Mouse (Mus musculus): Measurements from ENCODE around the gene Csrnp3. TPM values are rescaled to one million over a fixed set of nuclear protein-coding genes. Genes with fewer than 3 reads are reported as not detected.

The Csrnp3 gene
- total RNA-seq, 2 experiments from 2014 or later: 86.0 to 91.2 TPM

- peak in 1 of 2 experiments; percentile 67 for DNase-seq (ENCODE audit: low spot score in 2 of 2)
- intact Hi-C loops (cut with DNase I): no loop called here
Observed at GRCm38 (mm10) chr2:65859767-65860727, 14.5 kb downstream of the Csrnp3 start.

DNA sequence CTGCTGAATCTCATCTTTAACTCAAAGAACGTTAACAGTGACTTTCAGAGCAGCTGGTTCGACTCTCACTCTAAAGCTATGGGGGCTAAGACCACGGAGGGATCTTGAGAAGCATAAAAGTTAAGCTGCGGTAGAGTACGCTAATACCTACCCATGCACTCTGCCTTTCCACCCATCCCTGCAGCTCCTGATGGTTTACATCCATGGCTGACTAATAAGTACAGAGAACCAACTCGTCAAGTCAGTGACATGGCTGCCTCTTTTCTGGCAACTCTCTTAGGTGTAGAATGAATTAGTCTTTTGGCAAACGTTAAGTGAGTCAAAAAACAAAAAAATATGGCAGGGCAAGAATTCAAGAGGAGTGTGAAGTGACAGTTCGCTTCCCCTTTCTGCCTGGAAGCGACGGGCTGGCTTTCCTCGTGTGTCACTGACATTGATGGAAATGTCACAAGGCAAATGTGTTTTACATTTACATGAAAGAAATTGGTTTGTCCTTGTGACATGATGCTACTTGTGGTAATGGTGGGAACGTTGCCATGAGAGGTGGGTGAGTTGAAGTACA is 19.3 kb downstream of the Csrnp3 start:
- intact Hi-C loops (cut with DNase I): no loop called here
- no peak for DNase-seq (ENCODE audit: low spot score in 2 of 2)

- no peak for DNase-seq (ENCODE audit: low spot score in 2 of 2)
- intact Hi-C loops (cut with DNase I): no loop called here
Observed at GRCm38 (mm10) chr2:65870919-65871582, 25.5 kb downstream of the Csrnp3 start.

DNA sequence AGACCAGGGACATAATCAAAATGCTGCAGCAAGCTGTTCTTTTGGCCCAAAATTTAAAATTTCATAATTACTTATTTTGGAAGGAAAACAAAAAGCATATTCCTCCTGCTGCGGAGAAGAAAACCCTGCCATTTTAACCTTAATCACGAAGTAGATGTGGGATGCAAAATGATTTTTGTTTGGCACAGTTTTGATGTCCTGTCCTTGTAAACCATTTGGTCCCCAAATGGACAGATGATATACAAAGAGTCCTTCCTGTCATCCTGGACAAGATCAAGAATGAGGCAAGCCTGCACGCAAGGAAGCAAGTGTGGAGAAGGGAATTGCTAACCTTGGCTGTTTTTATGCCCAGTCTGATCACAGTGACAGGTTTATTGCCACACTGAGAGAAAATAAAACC is 46.0 kb downstream of the Csrnp3 start:
- intact Hi-C loops (cut with DNase I): no loop called here
- no peak for DNase-seq (ENCODE audit: low spot score in 2 of 2)

DNA sequence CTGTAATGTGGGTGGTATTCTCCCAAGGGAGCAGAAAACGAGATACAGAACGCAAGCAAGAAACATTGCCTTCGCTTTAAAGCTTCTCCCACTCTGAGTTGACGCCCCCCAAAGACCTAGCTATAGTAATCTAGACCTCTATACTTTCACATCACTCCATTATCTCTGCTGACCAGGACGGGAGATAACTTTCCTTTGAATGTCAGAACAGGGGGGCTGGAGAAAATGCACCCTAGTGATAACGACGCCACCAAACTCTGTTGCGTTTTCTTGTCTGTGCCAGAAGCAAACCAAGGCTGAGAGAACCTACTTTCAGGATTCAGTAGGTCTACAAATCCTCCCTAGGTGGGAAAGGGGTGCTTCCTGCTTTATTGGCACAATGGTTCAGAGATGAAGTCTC is 47.7 kb downstream of the Csrnp3 start:
- no peak for DNase-seq (ENCODE audit: low spot score in 2 of 2)
- intact Hi-C loops (cut with DNase I): no loop called here

- intact Hi-C loops (cut with DNase I): no loop called here
- DNase-seq (ENCODE audit: low spot score in 2 of 2): no peak
Observed at GRCm38 (mm10) chr2:65894299-65894698, 48.7 kb downstream of the Csrnp3 start.

DNA sequence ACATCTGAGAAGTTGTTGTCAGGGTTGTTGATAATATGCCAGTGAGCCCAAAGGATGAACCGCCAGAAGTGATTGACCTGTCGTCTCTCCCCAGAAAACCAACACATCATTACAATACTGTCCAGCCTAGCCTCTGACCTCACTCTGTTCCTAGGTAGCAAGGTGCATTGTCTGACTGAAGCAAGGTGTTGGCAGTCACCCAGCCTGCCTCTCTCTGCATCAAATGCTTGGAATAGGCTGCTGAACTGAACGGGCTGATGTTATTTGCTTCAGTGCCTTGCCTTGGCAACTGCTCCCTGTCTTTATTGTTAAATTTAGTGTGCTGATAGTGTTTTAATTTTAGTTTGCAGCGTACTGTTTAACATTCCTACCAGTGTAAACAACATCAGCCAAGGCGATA is 51.0 kb downstream of the Csrnp3 start:
- intact Hi-C loops (cut with DNase I): no loop called here
- peak in 1 of 2 experiments; percentile 32 for DNase-seq (ENCODE audit: low spot score in 2 of 2)

DNA sequence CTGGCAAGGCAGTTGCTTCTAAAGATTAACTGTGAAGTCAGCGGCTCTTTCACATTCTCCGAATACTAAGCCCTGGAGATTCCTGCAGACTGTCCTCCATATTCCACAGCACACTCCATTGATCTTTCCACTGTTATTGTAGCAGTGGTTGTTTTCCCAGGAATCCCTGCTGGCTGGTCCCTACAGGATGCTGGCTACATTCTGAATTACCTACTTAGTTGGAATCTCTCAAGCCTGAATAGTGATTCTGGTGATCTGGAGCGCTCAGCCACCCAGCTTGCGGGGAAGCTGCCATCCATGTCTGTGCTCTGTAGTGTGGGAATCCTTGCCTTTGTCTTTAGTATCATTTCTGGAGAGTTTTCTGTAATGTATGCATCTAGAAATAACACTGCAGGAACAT is 51.5 kb downstream of the Csrnp3 start:
- DNase-seq (ENCODE audit: low spot score in 2 of 2): peak; percentile 31 to 54
- intact Hi-C loops (cut with DNase I): no loop called here

- intact Hi-C loops (cut with DNase I): no loop called here
- DNase-seq (ENCODE audit: low spot score in 2 of 2): no peak
Observed at GRCm38 (mm10) chr2:65899478-65899877, 53.9 kb downstream of the Csrnp3 start.

DNA sequence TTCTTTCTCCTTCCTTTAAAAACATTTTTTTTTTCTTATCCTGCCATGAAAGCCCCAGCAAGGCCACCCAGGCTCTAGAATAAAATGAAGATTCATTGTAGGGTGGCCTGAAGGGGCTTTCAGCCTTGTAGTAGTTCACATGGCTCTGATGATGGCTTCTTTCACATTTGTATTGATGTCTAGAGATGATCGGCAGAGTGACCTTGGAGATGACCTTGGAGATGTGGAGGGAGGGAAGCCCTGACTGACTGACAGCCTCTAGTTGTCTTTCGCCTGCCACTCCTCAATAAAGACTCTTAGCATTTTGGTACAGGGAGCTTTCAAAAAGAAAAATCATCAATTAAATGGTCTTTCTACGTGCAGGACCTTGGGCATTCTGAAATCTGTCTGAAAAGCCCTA is 63.0 kb downstream of the Csrnp3 start:
- intact Hi-C loops (cut with DNase I): no loop called here
- DNase-seq (ENCODE audit: low spot score in 2 of 2): no peak

DNA sequence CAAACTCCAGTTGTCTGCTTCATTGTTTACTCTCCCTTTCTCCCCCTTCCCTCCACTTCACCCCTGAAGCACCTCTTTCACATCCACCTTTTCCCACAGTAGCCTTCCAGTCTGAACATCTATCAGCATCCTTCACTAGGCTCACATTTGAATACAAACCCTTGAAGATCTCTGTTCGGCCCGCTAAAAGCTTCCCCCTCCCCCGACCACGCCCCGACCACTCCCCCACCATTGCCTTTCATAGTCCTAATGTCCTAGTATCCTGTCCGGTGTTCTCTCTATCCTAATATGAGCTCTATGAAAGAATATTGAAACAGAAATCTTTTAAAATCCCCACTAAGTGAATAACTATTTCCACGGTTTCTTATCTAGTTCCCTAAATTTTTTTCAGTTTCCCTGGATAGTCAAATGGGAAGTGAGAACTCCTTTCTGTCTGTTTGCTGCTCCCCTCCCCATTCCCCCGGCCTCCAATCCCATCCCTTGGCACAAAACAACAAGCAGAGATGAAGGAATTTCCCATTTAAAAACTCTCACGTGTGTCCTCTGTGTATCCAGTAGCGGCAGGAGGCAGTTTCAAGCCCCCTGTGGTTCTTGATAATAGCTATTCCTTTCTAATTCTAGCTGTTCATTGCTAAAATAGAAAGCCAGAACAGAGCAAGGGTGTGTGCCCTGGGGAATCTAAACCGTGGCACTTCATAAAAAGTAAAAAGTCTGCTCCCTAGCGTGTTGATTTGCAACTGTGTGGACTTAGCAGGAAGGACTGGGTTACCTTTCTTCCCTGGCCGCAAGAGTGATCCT is 64.4 kb downstream of the Csrnp3 start:
- DNase-seq (ENCODE audit: low spot score in 2 of 2): no peak
- intact Hi-C loops (cut with DNase I): no loop called here

GRCm38 (mm10) chr2:65915994-65916393 is 70.4 kb downstream of the Csrnp3 start:
- intact Hi-C loops (cut with DNase I): no loop called here

GRCm38 (mm10) chr2:65920651-65921412 is 75.3 kb downstream of the Csrnp3 start:
- no peak for DNase-seq (ENCODE audit: low spot score in 2 of 2)

More at GRCm38 (mm10) chr2:65915994-65916393, 70.4 kb downstream of the Csrnp3 start:
- DNase-seq (ENCODE audit: low spot score in 2 of 2): no peak

DNA sequence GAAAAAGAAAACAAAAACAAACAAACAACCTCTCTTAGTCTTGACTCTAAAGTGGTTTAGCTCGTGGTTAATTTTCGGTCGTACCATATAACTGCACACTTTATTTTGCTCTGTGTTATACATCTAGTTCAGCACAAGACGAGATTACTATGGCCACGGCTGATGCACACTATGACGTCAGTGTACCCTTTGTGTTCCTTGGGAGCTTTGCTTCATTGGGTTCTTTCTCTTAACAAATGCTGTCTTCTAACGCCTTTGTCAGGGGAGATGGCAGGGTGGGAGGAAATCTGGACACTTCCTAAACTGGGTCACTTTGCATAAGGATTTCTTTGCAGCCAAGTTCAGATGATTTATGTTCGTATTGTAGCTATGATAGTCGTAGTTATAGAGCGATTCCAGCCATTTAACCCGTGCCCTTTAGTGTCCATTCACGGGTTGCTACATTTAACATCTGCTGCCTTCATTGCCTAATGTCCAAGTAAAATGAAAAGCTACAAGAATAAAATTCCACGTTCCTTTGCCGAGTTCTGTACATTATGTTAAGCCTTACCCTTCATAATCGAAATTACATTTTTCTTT is 79.9 kb downstream of the Csrnp3 start:
- DNase-seq (ENCODE audit: low spot score in 2 of 2): peak in 1 of 2 experiments; percentile 66
- intact Hi-C loops (cut with DNase I): no loop called here

More at GRCm38 (mm10) chr2:65920651-65921412, 75.3 kb downstream of the Csrnp3 start:
- intact Hi-C loops (cut with DNase I): no loop called here

GRCm38 (mm10) chr2:65926935-65927708 is 81.6 kb downstream of the Csrnp3 start:
- no peak for DNase-seq (ENCODE audit: low spot score in 2 of 2)
- intact Hi-C loops (cut with DNase I): no loop called here

DNA sequence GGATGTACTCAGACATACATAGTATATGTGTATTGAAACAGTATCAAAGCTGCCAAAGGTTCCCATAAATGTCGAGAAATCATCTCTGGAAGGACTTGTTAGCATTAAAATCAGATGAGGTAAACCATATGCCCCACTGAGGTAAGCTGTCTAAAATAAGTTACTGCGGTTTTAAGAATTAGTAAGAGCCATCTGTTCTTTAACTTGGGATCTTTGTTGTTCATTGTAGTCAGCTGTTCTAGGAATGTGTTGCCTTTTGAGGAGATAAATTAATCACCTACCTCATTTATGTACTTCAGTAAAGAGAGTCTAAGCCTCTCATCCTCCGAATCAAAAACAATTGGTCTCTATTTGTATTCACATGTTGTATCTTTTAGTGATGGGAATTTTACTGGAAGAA is 83.7 kb downstream of the Csrnp3 start:
- no peak for DNase-seq (ENCODE audit: low spot score in 2 of 2)
- intact Hi-C loops (cut with DNase I): no loop called here

DNA sequence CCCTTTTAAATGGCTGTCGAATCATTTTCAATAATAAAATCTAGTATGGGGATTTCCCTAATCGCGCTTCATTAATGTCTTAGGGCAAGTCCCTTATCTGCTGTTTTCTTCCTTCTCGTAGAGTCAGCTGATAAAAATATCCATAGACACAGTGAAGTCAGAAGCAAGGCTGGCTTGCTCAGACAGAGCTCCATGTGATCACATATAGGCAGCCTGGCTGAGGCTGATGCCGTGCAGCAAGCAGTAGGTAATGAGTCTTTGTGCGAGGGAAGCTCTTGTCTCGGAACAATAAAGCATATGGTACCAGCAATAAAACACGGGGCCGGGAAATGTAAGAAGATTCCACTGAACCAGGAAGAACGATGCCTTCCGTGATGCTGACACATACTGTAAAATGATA is 84.4 kb downstream of the Csrnp3 start:
- intact Hi-C loops (cut with DNase I): loop anchor here (5.0 kb wide), 3 partner anchors 62 to 92 kb away; partner anchors contain the start of gene Csrnp3
- DNase-seq (ENCODE audit: low spot score in 2 of 2): peak; percentile 66 to 89

DNA sequence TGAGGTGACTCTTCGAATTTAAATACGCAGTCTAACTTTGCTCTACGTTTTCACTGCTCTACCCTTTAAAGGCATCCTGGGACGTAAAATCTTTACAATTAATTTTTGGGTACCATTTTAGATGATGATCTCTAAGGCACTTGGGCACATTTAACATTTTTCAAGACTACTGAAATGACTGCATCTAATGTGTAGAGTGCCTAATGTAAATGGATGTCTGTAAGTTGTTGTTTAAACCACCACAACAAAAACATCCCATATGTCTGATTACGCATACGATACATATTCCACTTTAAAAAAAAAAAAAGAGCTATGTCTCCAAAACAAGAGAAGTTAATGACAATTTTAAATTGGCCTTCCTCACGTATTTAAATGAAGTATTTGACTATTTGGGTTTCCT is 85.7 kb downstream of the Csrnp3 start:
- intact Hi-C loops (cut with DNase I): loop anchor here (5.0 kb wide), 3 partner anchors 61 to 91 kb away; partner anchors contain the start of gene Csrnp3
- no peak for DNase-seq (ENCODE audit: low spot score in 2 of 2)

All from left cerebral cortex, postnatal 25 days (tissue).